Mouse (Mus musculus): ENCODE data around the gene Pctp. TPM values are rescaled to one million over a fixed set of nuclear protein-coding genes. Genes with fewer than 3 reads are reported as not detected.

Pctp gene
- polyA plus RNA-seq, 1 experiment = 9.9 TPM

DNA sequence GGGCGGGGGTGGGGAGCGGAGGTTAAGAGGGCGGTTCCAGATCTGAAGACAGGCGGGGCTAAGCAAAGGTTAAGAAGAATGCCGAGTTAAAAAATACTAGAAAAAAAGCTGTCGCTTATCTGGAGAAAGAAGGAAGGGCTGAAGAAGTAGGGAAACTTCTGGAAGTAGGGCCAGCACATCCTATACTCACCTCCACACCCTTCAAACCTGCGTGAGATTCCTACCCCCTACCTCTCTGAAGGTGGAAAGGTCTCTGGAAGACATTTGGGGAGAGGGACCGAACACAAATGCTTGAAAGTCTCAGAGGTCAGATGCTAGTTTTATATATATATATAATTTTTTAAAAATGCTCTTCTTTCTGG is 274 bp upstream of the Pctp start:
- TF ChIP-seq POLR2A (IDR thresholded peaks at IDR 0.05; ENCODE audit: borderline replicate concordance, control insufficient read depth, low read depth, low read length) (no peak), CTCF (IDR thresholded peaks at IDR 0.05; ENCODE audit: control insufficient read depth, insufficient read depth, low read length) (no peak)
- Histone ChIP-seq H3K4me1 (ENCODE audit: control insufficient read depth, insufficient read depth, low read length) (peaks cover 1% of the 10 kb centered on the region; the same call in 1 of the 2 replicates), H3K4me3 (replicated peaks; ENCODE audit: control insufficient read depth, low read depth, low read length) (no peak overlapping the region), H3K27ac (ENCODE audit: control insufficient read depth, insufficient read depth, low read depth, low read length, poor library complexity) (no peak overlapping the region)
- WGBS = 14% methylated on average over 8 of the region's 8 CpGs

DNA sequence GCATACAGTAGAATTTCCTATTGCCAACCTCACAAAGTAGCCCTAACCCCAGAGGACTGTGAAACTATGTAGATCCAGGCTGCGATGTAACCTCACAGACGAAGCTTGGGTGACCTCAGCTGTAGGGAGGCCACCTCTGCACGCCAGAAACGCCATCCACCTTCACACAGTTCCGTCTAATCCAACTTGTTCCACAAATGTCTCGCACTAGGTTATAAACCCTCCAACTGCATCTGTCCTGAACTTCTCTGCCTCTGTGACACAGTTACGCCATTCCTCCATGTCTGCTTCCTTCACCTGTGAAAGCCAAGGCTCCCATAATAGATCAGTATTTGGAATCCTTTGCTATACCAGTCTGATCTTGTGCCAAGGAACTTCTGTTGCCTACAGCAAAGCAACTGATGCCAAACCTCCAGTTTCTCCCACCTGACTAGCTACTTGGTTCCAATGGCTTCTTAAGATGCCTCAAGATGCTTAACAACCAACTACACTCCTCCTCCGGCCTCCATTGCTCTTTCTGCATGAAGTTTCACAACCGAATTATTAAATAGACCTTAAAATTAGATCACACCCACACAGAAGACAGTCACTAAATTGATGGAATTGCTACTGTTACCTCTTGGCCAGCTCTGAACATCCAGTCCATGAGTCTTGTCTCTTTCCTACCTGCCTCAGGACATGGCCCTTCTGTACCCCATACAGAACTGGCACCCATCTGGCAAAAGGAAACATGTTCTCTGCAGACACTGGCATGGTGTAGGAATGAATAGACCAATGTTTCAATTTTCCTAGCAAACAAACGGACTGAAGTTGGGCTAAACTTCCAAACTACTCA is 1.1 kb downstream of the Pctp start:
- Histone ChIP-seq H3K4me1 (ENCODE audit: control insufficient read depth, insufficient read depth, low read length) (peaks cover 1% of the 10 kb centered on the region; the same call in 1 of the 2 replicates), H3K4me3 (replicated peaks; ENCODE audit: control insufficient read depth, low read depth, low read length) (peak overlapping the region; percentile 54), H3K27ac (ENCODE audit: control insufficient read depth, insufficient read depth, low read depth, low read length, poor library complexity) (no peak overlapping the region)
- TF ChIP-seq POLR2A (IDR thresholded peaks at IDR 0.05; ENCODE audit: borderline replicate concordance, control insufficient read depth, low read depth, low read length) = no peak
- TF ChIP-seq CTCF (IDR thresholded peaks at IDR 0.05; ENCODE audit: control insufficient read depth, insufficient read depth, low read length) = no peak
- 80% methylated on average over 10 of the region's 10 CpGs for WGBS

DNA sequence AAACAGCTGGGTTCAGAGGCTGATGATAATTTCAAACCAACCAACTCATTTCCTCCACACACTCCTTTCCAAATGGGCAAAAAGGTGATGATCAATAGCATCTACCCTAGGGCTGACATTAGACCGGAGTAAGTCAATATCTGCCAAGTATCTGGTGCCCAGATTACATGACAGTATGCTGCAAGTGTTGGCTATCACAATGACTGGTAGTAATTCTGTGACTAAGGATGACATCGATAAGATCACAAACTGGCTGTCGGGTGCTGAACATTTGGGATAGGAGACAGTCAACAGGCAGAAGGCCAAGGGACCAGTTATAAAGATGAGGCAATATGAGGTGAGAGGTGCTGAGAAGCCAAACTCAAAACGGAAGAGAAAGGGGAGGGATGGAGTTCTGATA is 2.0 kb downstream of the Pctp start:
- Histone ChIP-seq H3K4me1 (ENCODE audit: control insufficient read depth, insufficient read depth, low read length) (peaks cover 1% of the 10 kb centered on the region; the same call in 1 of the 2 replicates), H3K27ac (ENCODE audit: control insufficient read depth, insufficient read depth, low read depth, low read length, poor library complexity) (no peak overlapping the region), H3K4me3 (replicated peaks; ENCODE audit: control insufficient read depth, low read depth, low read length) (no peak overlapping the region)
- TF ChIP-seq POLR2A (IDR thresholded peaks at IDR 0.05; ENCODE audit: borderline replicate concordance, control insufficient read depth, low read depth, low read length) = no peak
- TF ChIP-seq CTCF (IDR thresholded peaks at IDR 0.05; ENCODE audit: control insufficient read depth, insufficient read depth, low read length) = no peak
- WGBS = 77% methylated on average over 4 of the region's 4 CpGs

DNA sequence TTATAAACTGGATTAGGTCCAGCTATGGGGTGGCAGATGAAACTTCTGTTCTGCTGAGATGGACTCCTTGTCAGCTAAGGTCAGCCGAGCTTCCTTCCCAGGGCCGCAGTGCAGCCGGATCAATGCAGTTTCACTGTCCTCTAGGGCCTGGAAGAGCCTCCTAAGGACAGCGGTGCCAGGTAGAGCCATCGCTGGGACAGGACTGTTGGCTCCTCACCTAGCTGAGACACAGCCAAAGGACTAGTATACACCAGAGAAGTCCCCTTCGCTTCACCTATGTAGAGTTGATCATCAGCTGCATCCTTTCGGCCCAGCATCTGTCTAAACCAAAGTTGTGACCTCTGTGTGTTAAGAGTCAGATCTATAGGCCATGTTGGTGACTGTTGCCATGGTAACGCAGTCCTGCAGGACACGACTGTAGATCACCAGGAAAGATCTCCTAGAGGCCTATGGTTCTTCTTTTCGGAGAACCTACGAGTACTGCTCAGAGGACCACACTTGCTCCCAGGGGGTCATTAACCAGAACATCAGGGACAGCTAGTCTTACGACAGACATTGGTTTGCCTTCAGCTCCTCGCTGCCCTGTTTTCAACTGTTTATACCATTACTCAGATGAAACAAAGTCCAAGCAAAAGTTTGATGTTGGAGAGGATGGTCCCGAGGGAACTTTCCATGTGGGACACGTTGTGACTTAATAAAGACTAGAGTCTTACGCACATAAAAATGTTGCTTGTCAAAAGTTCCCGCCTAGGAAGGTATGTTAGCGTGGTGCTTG is 3.5 kb downstream of the Pctp start:
- H3K4me3 ChIP-seq (replicated peaks; ENCODE audit: control insufficient read depth, low read depth, low read length) = no peak overlapping the region
- 88% methylated on average over 18 of the region's 18 CpGs for WGBS
- peaks cover 1% of the 10 kb centered on the region; the same call in 1 of the 2 replicates for H3K4me1 ChIP-seq (ENCODE audit: control insufficient read depth, insufficient read depth, low read length)
- no peak overlapping the region for H3K27ac ChIP-seq (ENCODE audit: control insufficient read depth, insufficient read depth, low read depth, low read length, poor library complexity)
- TF ChIP-seq CTCF (IDR thresholded peaks at IDR 0.05; ENCODE audit: control insufficient read depth, insufficient read depth, low read length) (no peak), POLR2A (IDR thresholded peaks at IDR 0.05; ENCODE audit: borderline replicate concordance, control insufficient read depth, low read depth, low read length) (no peak)

DNA sequence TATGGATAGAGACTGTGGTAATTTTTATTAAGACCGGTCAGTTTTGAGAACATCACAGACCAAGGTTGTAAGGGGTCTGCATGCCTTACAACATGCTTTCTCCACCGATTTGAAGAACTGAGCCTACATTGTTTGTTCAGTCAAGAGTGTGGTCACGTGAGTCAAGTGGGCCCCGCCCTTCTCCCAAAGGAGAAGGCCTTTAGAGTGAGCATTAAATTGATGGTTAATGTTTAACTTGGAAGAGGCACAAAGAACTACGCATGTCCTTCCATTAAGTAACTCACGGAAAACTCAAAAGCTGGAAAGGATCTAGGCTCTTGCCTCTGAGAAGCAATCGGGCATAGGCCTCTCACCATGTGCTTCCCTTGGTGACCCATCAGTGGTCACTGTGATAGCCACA is 5.8 kb downstream of the Pctp start:
- WGBS = 89% methylated on average over 7 of the region's 7 CpGs
- no peak for TF ChIP-seq POLR2A (IDR thresholded peaks at IDR 0.05; ENCODE audit: borderline replicate concordance, control insufficient read depth, low read depth, low read length)
- no peak for TF ChIP-seq CTCF (IDR thresholded peaks at IDR 0.05; ENCODE audit: control insufficient read depth, insufficient read depth, low read length)

DNA sequence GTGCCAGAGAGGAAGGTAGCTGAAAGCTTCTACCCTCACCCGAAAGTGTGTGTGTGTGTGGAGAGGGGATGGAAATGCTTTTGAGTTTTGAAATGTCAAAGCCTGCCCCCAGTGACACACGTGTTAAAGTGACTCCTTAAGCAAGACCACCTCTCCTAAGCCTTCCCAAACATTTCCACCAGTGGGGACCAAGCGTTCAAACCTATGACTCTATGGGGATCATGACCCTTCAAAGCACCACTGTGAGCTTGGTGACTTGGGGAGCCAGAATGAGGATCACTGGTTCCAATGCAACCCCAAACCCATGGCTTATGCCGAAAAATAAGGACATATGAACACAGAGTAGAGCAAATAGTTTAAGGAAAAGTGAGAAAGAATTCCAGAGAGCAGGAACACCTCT is 6.3 kb downstream of the Pctp start:
- Histone ChIP-seq H3K4me3 (replicated peaks; ENCODE audit: control insufficient read depth, low read depth, low read length) (no peak overlapping the region), H3K4me1 (ENCODE audit: control insufficient read depth, insufficient read depth, low read length) (no peaks in the 10 kb centered on the region), H3K27ac (ENCODE audit: control insufficient read depth, insufficient read depth, low read depth, low read length, poor library complexity) (no peak overlapping the region)
- TF ChIP-seq CTCF (IDR thresholded peaks at IDR 0.05; ENCODE audit: control insufficient read depth, insufficient read depth, low read length) (no peak), POLR2A (IDR thresholded peaks at IDR 0.05; ENCODE audit: borderline replicate concordance, control insufficient read depth, low read depth, low read length) (no peak)
- WGBS = 77% methylated on average over 4 of the region's 4 CpGs

More for the DNA sequence above, 5.8 kb downstream of the Pctp start:
- no peak overlapping the region for H3K27ac ChIP-seq (ENCODE audit: control insufficient read depth, insufficient read depth, low read depth, low read length, poor library complexity)
- H3K4me3 ChIP-seq (replicated peaks; ENCODE audit: control insufficient read depth, low read depth, low read length) = no peak overlapping the region
- H3K4me1 ChIP-seq (ENCODE audit: control insufficient read depth, insufficient read depth, low read length) = peaks cover under 1% of the 10 kb centered on the region; the same call in 1 of the 2 replicates

DNA sequence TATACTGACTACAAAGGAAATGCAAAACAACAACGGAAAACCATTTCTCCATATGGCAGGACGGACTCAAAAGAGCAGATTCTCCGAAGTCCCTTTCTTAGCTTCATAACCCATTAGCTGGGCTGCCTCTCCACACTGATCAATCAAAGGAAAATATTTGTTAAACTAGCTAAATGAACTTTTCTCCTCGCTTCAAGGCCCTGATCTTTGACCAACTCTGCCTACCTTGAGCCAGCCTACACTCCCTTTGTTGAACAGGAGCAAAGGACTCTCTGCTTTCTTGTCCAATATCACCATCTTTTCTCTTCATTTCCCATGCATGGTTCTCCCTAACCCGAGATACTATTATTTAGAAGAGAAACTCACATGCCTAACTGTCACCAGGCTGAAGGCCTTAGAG is 7.1 kb downstream of the Pctp start:
- TF ChIP-seq CTCF (IDR thresholded peaks at IDR 0.05; ENCODE audit: control insufficient read depth, insufficient read depth, low read length) = no peak
- TF ChIP-seq POLR2A (IDR thresholded peaks at IDR 0.05; ENCODE audit: borderline replicate concordance, control insufficient read depth, low read depth, low read length) = no peak
- Histone ChIP-seq H3K4me3 (replicated peaks; ENCODE audit: control insufficient read depth, low read depth, low read length) (no peak overlapping the region), H3K4me1 (ENCODE audit: control insufficient read depth, insufficient read depth, low read length) (no peaks in the 10 kb centered on the region), H3K27ac (ENCODE audit: control insufficient read depth, insufficient read depth, low read depth, low read length, poor library complexity) (no peak overlapping the region)
- WGBS = 83% methylated on average over 5 of the region's 5 CpGs

DNA sequence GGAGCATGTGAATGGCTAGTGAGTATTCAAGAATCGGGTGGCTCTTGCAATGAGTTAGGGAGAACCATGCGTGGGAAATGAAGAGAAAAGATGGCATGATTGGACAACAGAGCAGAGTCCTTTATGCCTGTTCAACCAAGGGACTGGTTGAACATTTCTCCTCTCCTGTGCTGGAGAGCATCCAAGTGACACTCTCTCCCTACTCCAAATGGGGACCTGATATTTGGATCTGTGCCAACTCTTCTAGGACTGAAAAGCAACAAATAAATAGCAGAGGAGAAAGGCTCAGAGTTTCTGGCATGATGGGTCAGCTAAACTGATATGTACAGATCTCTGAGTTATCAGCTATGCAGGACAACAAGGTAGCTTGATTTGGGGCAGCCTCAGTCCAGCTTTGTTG is 8.0 kb downstream of the Pctp start:
- Histone ChIP-seq H3K27ac (ENCODE audit: control insufficient read depth, insufficient read depth, low read depth, low read length, poor library complexity) (no peak overlapping the region), H3K4me1 (ENCODE audit: control insufficient read depth, insufficient read depth, low read length) (no peaks in the 10 kb centered on the region), H3K4me3 (replicated peaks; ENCODE audit: control insufficient read depth, low read depth, low read length) (no peak overlapping the region)
- no peak for TF ChIP-seq POLR2A (IDR thresholded peaks at IDR 0.05; ENCODE audit: borderline replicate concordance, control insufficient read depth, low read depth, low read length)
- TF ChIP-seq CTCF (IDR thresholded peaks at IDR 0.05; ENCODE audit: control insufficient read depth, insufficient read depth, low read length) = no peak
- 79% methylated on average over 2 of the region's 2 CpGs for WGBS
